Comparison of ENCODE assay signal across 8 mouse cellular contexts in the genomic region with DNA sequence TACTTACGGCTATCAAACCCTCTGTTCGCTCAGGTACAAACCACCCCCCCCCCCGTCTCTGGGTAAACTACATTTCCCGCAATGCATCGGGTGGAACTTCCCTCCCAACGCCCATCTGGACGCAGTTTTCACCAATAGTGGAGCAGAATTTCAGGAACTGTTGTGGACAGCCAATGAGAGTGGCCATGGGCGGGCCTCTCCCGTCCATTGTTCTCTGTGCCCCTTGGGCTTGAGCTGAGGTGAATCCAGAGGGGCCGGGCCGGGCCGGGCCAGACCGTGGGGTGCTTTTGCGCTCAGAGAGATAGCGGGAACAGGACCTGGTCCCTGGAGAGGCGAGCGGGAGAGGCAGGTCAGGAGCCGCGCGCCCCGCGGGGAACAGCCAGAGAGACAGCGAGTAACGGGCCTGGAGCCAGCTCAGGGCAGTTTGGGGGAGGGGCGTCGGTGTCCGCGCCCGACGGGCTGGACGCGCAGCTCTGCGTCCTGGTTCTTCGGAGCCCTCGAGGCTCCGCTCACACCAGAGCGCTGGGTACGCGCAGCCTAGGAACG. TPM values are rescaled to one million over a fixed set of nuclear protein-coding genes. Genes with fewer than 3 reads are reported as not detected.
DNase-seq lines count a peak whose midpoint lies in the region; ATAC-seq lines count a peak whose summit lies in the region.

A gene (plus strand): TSS at position 192 of the 546 bp plus-strand sequence.

- peaks cover 34% of the 10 kb centered on the region for H3K4me1 ChIP-seq in hindbrain, embryonic 16.5 days (ENCODE audit: control insufficient read depth, insufficient read depth, low read depth, low read length)

- no peaks in the 10 kb centered on the region for H3K79me2 ChIP-seq in macrophage (ENCODE audit: inconsistent target)

- no peaks in the 10 kb centered on the region for H3K27me3 ChIP-seq in hindbrain, embryonic 16.5 days (replicated peaks; ENCODE audit: control insufficient read depth, insufficient read depth, low read length)

- no peaks in the 10 kb centered on the region for H3K9me3 ChIP-seq in hindbrain, embryonic 16.5 days (ENCODE audit: control insufficient read depth, low read length)

- H3K36me3 ChIP-seq in hindbrain, embryonic 16.5 days (ENCODE audit: control insufficient read depth, insufficient read depth, low read length) = peaks cover 8% of the 10 kb centered on the region
- H3K36me3 ChIP-seq in macrophage (ENCODE audit: inconsistent target) = no peaks in the 10 kb centered on the region

- peak within 1 kb of the TSS; percentile 98 for H3K9ac ChIP-seq in hindbrain, embryonic 16.5 days (ENCODE audit: low read depth, low read length)

- under 1% methylated on average over 40 of the region's 40 CpGs for WGBS in hindbrain, embryonic 16.5 days
- under 1% methylated on average over 39 of the region's 40 CpGs for WGBS in macrophage (ENCODE audit: missing documents)

- ATAC-seq in hindbrain, embryonic 16.5 days = peak; percentile 99

- H3K4me2 ChIP-seq in hindbrain, embryonic 16.5 days (ENCODE audit: low read length) = peak within 1 kb of the TSS; percentile 86

- peak; percentile 89 for DNase-seq in WW6 (ENCODE audit: low read depth, low spot score)
- peak; percentile 53 to 85 for DNase-seq in cerebellum, postnatal 4 days (ENCODE audit: low spot score in 2 of 2)
- peak; percentile 90 for DNase-seq in gastrocnemius, adult 18-20 months (ENCODE audit: low spot score)
- DNase-seq in left cerebral cortex, adult 18-20 months (ENCODE audit: low spot score in 2 of 2) = peak; percentile 85 to 90
- peak; percentile 93 for DNase-seq in right cerebral cortex, adult 18-20 months
- DNase-seq in urinary bladder, postnatal 10 days (ENCODE audit: low spot score) = peak; percentile 34

- H3K27ac ChIP-seq in hindbrain, embryonic 16.5 days (ENCODE audit: low read depth, low read length) = peak within 1 kb of the TSS; percentile 93
- H3K27ac ChIP-seq in macrophage = no peak within 1 kb of the TSS

- peak within 1 kb of the TSS; percentile 93 for H3K4me3 ChIP-seq in hindbrain, embryonic 16.5 days (ENCODE audit: low read length)
- peak within 1 kb of the TSS; percentile 60 for H3K4me3 ChIP-seq in macrophage (ENCODE audit: inconsistent target)

RNA-seq across cellular contexts. Expression of the gene that starts here (rescaled TPM):
- total RNA-seq in gastrocnemius, adult 18-20 months (2021) = 1 to 10 TPM; 1.5 to 2.1 TPM
- polyA plus RNA-seq in hindbrain, embryonic 16.5 days (2015; fragmentation: Nextera tagmentation; extraction: Ambion mirVana) = 3.3 and 3.4 TPM in 2 replicates
- 10 to 100 TPM; 15.9 to 17.0 TPM for total RNA-seq in left cerebral cortex, adult 18-20 months (2021)
- total RNA-seq in macrophage (2018; cell fraction: chromatin; rRNA removed) = 10 to 100 TPM in 9 of 26 experiments, 1 to 10 TPM in 16, under 1 TPM in 1; 0.81 to 20.7 (median 8.2) TPM
- 1 to 10 TPM in 18 of 26 experiments, under 1 TPM in 8; 0.28 to 5.3 (median 2.3) TPM for total RNA-seq in macrophage (2018; cell fraction: cytosol; rRNA removed)
- total RNA-seq in macrophage (2018; cell fraction: nucleus; rRNA removed) = 10 to 100 TPM in 1 of 26 experiments, 1 to 10 TPM in 23, under 1 TPM in 2; 0.61 to 15.0 (median 3.5) TPM
- polyA plus RNA-seq in macrophage (2018) = 1.9 to 4.8 TPM (median 2.1 TPM) in 3 replicates

Comparison
In these comparisons a context has a peak if more than half of its experiments do, and no peak if none do; other contexts are left out.
1. RNA of the gene that starts here (total RNA-seq): 15.9 to 17.0 TPM in left cerebral cortex, adult 18-20 months; 1.5 to 2.1 TPM in gastrocnemius, adult 18-20 months; every median in the first group is over 4 times any median in the second.
2. DNase-seq: peak in every context shown above with its lines; median percentile 93 in right cerebral cortex, adult 18-20 months; 90 in gastrocnemius, adult 18-20 months; 89 in WW6; 88 in left cerebral cortex, adult 18-20 months; 69 in cerebellum, postnatal 4 days; 34 in urinary bladder, postnatal 10 days.